ENCODE assay signal across 8 mouse cellular contexts in the genomic region with DNA sequence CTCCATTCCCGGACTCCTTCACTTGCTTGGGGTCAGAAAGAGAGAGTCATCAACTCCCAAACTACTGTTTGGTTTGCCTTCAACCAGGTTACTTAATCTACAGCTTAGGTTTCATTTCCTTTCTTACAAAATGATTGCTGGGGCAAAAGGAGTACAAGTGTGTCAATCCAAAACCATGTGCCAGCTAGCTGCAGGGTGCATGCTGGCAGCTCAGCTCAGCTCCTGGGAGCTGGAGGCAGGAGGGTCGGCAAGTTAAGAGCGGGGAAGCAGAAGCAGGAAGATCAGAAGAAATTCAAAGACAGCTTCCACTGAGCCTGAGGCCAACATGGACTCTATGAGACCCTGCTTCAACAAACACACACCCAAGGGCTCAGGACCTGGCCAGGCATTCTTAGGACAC. TPM values are rescaled to one million over a fixed set of nuclear protein-coding genes. Genes with fewer than 3 reads are reported as not detected.
A peak's percentile ranks its signal among the peaks of the same experiment; 100 is the strongest.
DNase-seq lines count a peak whose midpoint lies in the region; ATAC-seq and TF ChIP-seq lines count a peak whose summit lies in the region.

No protein-coding gene starts in this region.

- no peak for TF ChIP-seq POLR2A in bone marrow macrophage, adult 2 months (IDR thresholded peaks at IDR 0.05; ENCODE audit: borderline replicate concordance, low read depth, low read length)

- peak overlapping the region; percentile 81 for H3K27ac ChIP-seq in kidney, embryonic 14.5 days (ENCODE audit: low read depth, low read length)
- peak overlapping the region; percentile 99 for H3K27ac ChIP-seq in bone marrow macrophage, adult 2 months (ENCODE audit: insufficient read depth, low read depth, low read length)
- no peak overlapping the region for H3K27ac ChIP-seq in forebrain, postnatal 0 days (ENCODE audit: low read depth, low read length)

- peaks cover 25% of the 10 kb centered on the region for H3K4me1 ChIP-seq in kidney, embryonic 14.5 days (ENCODE audit: control insufficient read depth, insufficient read depth, low read length)
- peaks cover 45% of the 10 kb centered on the region for H3K4me1 ChIP-seq in bone marrow macrophage, adult 2 months (ENCODE audit: control insufficient read depth, insufficient read depth, low read length)
- H3K4me1 ChIP-seq in forebrain, postnatal 0 days (ENCODE audit: insufficient read depth), result peaks cover 16% of the 10 kb centered on the region

- no peak for ATAC-seq in kidney, embryonic 14.5 days (ENCODE audit: low FRiP score, low TSS enrichment)
- ATAC-seq in forebrain, postnatal 0 days, result no peak
- ATAC-seq in megakaryocyte progenitor cell, adult 5-6 weeks (replicated peaks; ENCODE audit: poor library complexity), result peak; percentile 6; the same call in 1 of the 2 replicates

- H3K36me3 ChIP-seq in kidney, embryonic 14.5 days (ENCODE audit: control insufficient read depth, insufficient read depth, low read length), result peaks cover 40% of the 10 kb centered on the region
- H3K36me3 ChIP-seq in forebrain, postnatal 0 days (ENCODE audit: insufficient read depth), result peaks cover 33% of the 10 kb centered on the region

- 42% methylated on average over 3 of the region's 3 CpGs for WGBS in kidney, embryonic 14.5 days
- WGBS in forebrain, postnatal 0 days, result 69% methylated on average over 3 of the region's 3 CpGs

- H3K4me2 ChIP-seq in kidney, embryonic 14.5 days (replicated peaks; ENCODE audit: low read depth, low read length), result peak overlapping the region; percentile 29; the same call in 1 of the 2 replicates
- no peak overlapping the region for H3K4me2 ChIP-seq in forebrain, postnatal 0 days (ENCODE audit: low read depth)

- no peak for DNase-seq in kidney, adult 9 months
- DNase-seq in forebrain, postnatal 0 days, result no peak
- no peak for DNase-seq in yolk sac, embryonic 10.5 days (ENCODE audit: low spot score)
- DNase-seq in cerebellum, adult 11-12 months, result no peak
- DNase-seq in testis, postnatal 14 days (ENCODE audit: low spot score), result no peak

- H3K4me3 ChIP-seq in kidney, embryonic 14.5 days (ENCODE audit: low read length), result peak overlapping the region; percentile 4; the same call in 1 of the 2 replicates
- peak overlapping the region; percentile 90 for H3K4me3 ChIP-seq in bone marrow macrophage, adult 2 months (ENCODE audit: insufficient read depth, low read length)
- H3K4me3 ChIP-seq in forebrain, postnatal 0 days (ENCODE audit: low read depth, low read length), result no peak overlapping the region

- H3K9ac ChIP-seq in kidney, embryonic 14.5 days (ENCODE audit: low read depth, low read length), result peak overlapping the region; percentile 45; the same call in 1 of the 2 replicates
- 0 out of 2 replicates have a peak overlapping the region, but pooled peaks have one; percentile 6 for H3K9ac ChIP-seq in forebrain, postnatal 0 days

- TF ChIP-seq CTCF in bone marrow macrophage, adult 2 months (IDR thresholded peaks at IDR 0.05; ENCODE audit: low read depth, low read length), result no peak
- TF ChIP-seq CTCF in forebrain, postnatal 0 days (IDR thresholded peaks at IDR 0.05; ENCODE audit: low read depth), result no peak

- H3K9me3 ChIP-seq in kidney, embryonic 14.5 days (ENCODE audit: control insufficient read depth, low read length), result no peaks in the 10 kb centered on the region
- no peaks in the 10 kb centered on the region for H3K9me3 ChIP-seq in forebrain, postnatal 0 days (ENCODE audit: low read length)

- H3K27me3 ChIP-seq in kidney, embryonic 14.5 days (ENCODE audit: control insufficient read depth, insufficient read depth, low read length), result no peaks in the 10 kb centered on the region
- H3K27me3 ChIP-seq in forebrain, postnatal 0 days (ENCODE audit: insufficient read depth, low read length), result no peaks in the 10 kb centered on the region

RNA-seq across cellular contexts. Expression of a gene that starts 2.5 kb away (rescaled TPM):
- 4.3 and 10.5 TPM in 2 replicates for polyA plus RNA-seq in kidney, embryonic 14.5 days (2014; fragmentation: Nextera tagmentation; extraction: Ambion mirVana)
- 91.4 and 108 TPM in 2 replicates for polyA plus RNA-seq in bone marrow macrophage, adult 2 months (2012; ENCODE audit: insufficient read depth, insufficient read length, missing spikeins)
- 20.5 and 25.4 TPM in 2 replicates for total RNA-seq in forebrain, postnatal 0 days (2014; rRNA removed)
- 2.2 and 4.4 TPM in 2 replicates for polyA plus RNA-seq in forebrain, postnatal 0 days (2015; fragmentation: Nextera tagmentation; extraction: Ambion mirVana)
- total RNA-seq in megakaryocyte progenitor cell, adult 5-6 weeks (2015), result 14.9 and 18.2 TPM in 2 replicates
- 25.3 and 26.1 TPM in 2 replicates for total RNA-seq in megakaryocyte progenitor cell, adult 5-6 weeks (2017)

RNA-seq across cellular contexts. Expression of a gene that starts 45.4 kb away (rescaled TPM):
- 43.5 and 55.8 TPM in 2 replicates for polyA plus RNA-seq in kidney, embryonic 14.5 days (2014; fragmentation: Nextera tagmentation; extraction: Ambion mirVana)
- polyA plus RNA-seq in bone marrow macrophage, adult 2 months (2012; ENCODE audit: insufficient read depth, insufficient read length, missing spikeins), result 20.4 TPM in 2 replicates
- total RNA-seq in forebrain, postnatal 0 days (2014; rRNA removed), result 37.9 and 42.5 TPM in 2 replicates
- 28.4 and 36.9 TPM in 2 replicates for polyA plus RNA-seq in forebrain, postnatal 0 days (2015; fragmentation: Nextera tagmentation; extraction: Ambion mirVana)
- total RNA-seq in megakaryocyte progenitor cell, adult 5-6 weeks (2015), result 34.4 and 35.0 TPM in 2 replicates
- total RNA-seq in megakaryocyte progenitor cell, adult 5-6 weeks (2017), result 105 and 132 TPM in 2 replicates
